Mouse (Mus musculus) liver, adult 2 months (tissue): ENCODE results near the gene Slc25a28. TPM values are rescaled to one million over a fixed set of nuclear protein-coding genes. Genes with fewer than 3 reads are reported as not detected.

Experiments used
- DNase-seq: peaks from one replicate; pipeline ENCODE4 v3.0.0-alpha.2; 2011; ENCODE audit warnings: low read depth, low spot score; ENCODE audit errors: extremely low read depth
- H3K27ac ChIP-seq: fragments of 200-500 bp; replicated peaks from 2 replicates; pipeline ENCODE4 v1.5.1; 2012; ENCODE audit warnings: low read depth, mild to moderate bottlenecking, control low read depth, inconsistent platforms, low read length; ENCODE audit not compliant: insufficient read depth
- H3K27me3 ChIP-seq: fragments of 200-500 bp; 2 replicates; pipeline ENCODE4 v1.6.1; 2012; ENCODE audit warnings: mild to moderate bottlenecking, moderate library complexity, low read length, inconsistent platforms; ENCODE audit not compliant: control insufficient read depth, insufficient read depth
- H3K36me3 ChIP-seq: fragments of 200-500 bp; 2 replicates; pipeline ENCODE4 v1.6.1; 2012; ENCODE audit warnings: low read length, inconsistent platforms; ENCODE audit not compliant: control insufficient read depth, insufficient read depth
- H3K4me1 ChIP-seq: fragments of 200-500 bp; 2 replicates; pipeline ENCODE4 v1.6.1; 2011; ENCODE audit warnings: low read length; ENCODE audit not compliant: control insufficient read depth, insufficient read depth
- H3K4me3 ChIP-seq: fragments of 200-500 bp; 2 replicates; pipeline ENCODE4 v1.5.1; 2011; ENCODE audit warnings: low read depth, mild to moderate bottlenecking, control low read depth, low read length, moderate library complexity; ENCODE audit not compliant: insufficient read depth
- H3K79me2 ChIP-seq: fragments of 200-500 bp; 2 replicates; pipeline ENCODE4 v1.6.1; 2012; ENCODE audit warnings: inconsistent platforms, mild to moderate bottlenecking, low read length, moderate library complexity; ENCODE audit not compliant: control insufficient read depth, insufficient read depth
- H3K9ac ChIP-seq: fragments of 200-500 bp; 2 replicates; pipeline ENCODE4 v1.6.1; 2012; ENCODE audit warnings: low read depth, mild to moderate bottlenecking, control low read depth, inconsistent platforms, low read length
- CTCF ChIP-seq: fragments of 200-500 bp; IDR thresholded peaks from 2 replicates; pipeline ENCODE4 v1.5.1; 2011; ENCODE audit warnings: low read depth, low read length, control low read depth
- POLR2A ChIP-seq: fragments of 200-500 bp; IDR thresholded peaks from 2 replicates; pipeline ENCODE4 v1.6.1; 2011; ENCODE audit warnings: low read length, control low read depth; ENCODE audit not compliant: insufficient read depth; ENCODE audit errors: extremely low read depth
- WGBS: fragments of 180-500 bp; shearing (Covaris S2); methylation state at CpG from one replicate; pipeline ENCODE4 v1.1.7; 2018; 5-methylcytosine and 5-hydroxymethylcytosine counted together
- polyA plus RNA-seq: library from polyadenylated mRNA; depleted of rRNA; stranded (reverse); fragments of >200 nt; gene quantifications from 2 replicates; pipeline ENCODE4 v1.2.3, GENCODE M21; 2012
- total RNA-seq: library from RNA; depleted of rRNA; stranded (reverse); fragments of >200 nt; gene quantifications from 2 replicates; pipeline ENCODE4 v1.2.3, GENCODE M21; 2014

Gene Slc25a28
- total and polyA plus RNA-seq, 2 experiments: 20.5 to 43.0 TPM

DNA sequence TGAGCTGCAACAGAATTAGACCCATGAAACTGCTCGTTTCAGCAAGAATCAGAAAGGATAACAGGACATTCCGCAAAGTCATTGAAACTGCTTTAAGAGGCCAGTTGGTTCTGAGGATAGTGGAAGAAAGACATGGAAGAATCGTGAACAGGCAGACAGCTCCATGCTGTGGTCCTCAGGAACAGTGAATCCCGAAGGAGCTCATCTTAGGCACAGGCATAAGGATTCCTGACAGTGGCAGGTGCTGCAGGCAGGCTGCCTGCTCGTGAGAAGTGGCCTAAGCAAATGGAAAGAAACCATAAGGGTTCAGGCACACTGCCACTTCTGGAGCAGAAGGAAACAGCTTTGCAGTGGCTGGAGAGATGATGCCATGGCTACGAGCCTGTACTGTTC lies 25.1 kb upstream of the Slc25a28 start:
- Histone ChIP-seq H3K79me2 (0 out of 2 replicates have a peak, but pooled peaks cover 2% of the 10 kb centered on the region), H3K36me3 (peaks cover 5% of the 10 kb centered on the region; the same call in 1 of the 2 replicates), H3K27ac (no peak overlapping the region), H3K27me3 (no peaks in the 10 kb centered on the region), H3K9ac (no peak overlapping the region), H3K4me3 (no peak overlapping the region), H3K4me1 (peaks cover 2% of the 10 kb centered on the region; the same call in 1 of the 2 replicates)
- DNase-seq: no peak
- 87% methylated on average over 6 of the region's 6 CpGs for WGBS
- TF ChIP-seq CTCF (no peak), POLR2A (no peak)

GRCm38 (mm10) chr19:43699021-43699762 lies 24.5 kb upstream of the Slc25a28 start:
- no peak for DNase-seq
- H3K27ac ChIP-seq: no peak overlapping the region
- no peaks in the 10 kb centered on the region for H3K27me3 ChIP-seq
- H3K4me3 ChIP-seq: no peak overlapping the region
- peaks cover 2% of the 10 kb centered on the region; the same call in 1 of the 2 replicates for H3K4me1 ChIP-seq
- 86% methylated on average over 11 of the region's 11 CpGs for WGBS
- H3K9ac ChIP-seq: no peak overlapping the region
- 0 out of 2 replicates have a peak, but pooled peaks cover 2% of the 10 kb centered on the region for H3K79me2 ChIP-seq
- peaks cover 3% of the 10 kb centered on the region; the same call in 1 of the 2 replicates for H3K36me3 ChIP-seq
- TF ChIP-seq CTCF: no peak
- no peak for TF ChIP-seq POLR2A

DNA sequence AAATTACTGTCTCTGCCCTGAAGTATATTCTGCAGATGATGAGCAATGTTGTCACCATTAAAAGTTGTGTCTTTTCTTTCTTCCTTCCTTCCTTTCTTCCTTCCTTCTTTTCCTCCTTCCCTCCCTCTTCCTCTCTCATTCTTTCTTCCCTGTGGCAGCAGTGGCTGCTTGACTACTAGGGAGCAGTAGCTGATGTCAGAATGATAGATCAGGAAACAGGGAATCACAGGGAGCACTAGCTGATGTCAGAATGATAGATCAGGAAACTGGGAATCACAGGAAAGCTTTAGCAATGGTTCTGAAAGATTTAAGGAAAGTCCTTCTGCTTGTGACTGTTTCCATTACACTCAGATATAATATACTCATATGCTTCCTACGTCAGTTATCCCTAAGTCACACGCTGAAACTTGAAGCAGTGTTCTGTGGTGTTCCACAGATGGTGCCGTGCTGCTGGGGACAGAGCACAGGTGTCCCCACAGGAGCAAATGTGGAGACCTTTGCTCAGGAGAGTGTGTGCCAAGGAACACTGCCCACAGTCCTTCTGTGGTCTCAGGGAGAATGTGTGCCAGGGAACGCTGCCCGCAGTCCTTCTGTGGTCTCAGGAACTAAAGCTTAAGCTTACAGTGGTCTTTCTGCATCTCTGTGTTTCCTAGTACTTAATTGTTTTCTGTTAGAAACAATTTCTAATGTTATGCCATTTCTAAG lies 23.1 kb upstream of the Slc25a28 start:
- peak; percentile 44 for DNase-seq
- 72% methylated on average over 5 of the region's 5 CpGs for WGBS

GRCm38 (mm10) chr19:43695514-43695964 lies 20.9 kb upstream of the Slc25a28 start:
- H3K27ac ChIP-seq: no peak overlapping the region

More for the DNA sequence above, 23.1 kb upstream of the Slc25a28 start:
- peaks cover 2% of the 10 kb centered on the region; the same call in 1 of the 2 replicates for H3K4me1 ChIP-seq
- H3K9ac ChIP-seq: no peak overlapping the region
- H3K27ac ChIP-seq: no peak overlapping the region
- TF ChIP-seq CTCF: no peak
- no peaks in the 10 kb centered on the region for H3K27me3 ChIP-seq
- 0 out of 2 replicates have a peak, but pooled peaks cover 3% of the 10 kb centered on the region for H3K79me2 ChIP-seq
- H3K36me3 ChIP-seq: no peaks in the 10 kb centered on the region
- no peak overlapping the region for H3K4me3 ChIP-seq

GRCm38 (mm10) chr19:43692815-43693214 lies 18.1 kb upstream of the Slc25a28 start:
- WGBS: 97% methylated on average over 14 of the region's 14 CpGs
- no peak overlapping the region for H3K27ac ChIP-seq
- no peaks in the 10 kb centered on the region for H3K27me3 ChIP-seq
- 0 out of 2 replicates have a peak, but pooled peaks cover 8% of the 10 kb centered on the region for H3K79me2 ChIP-seq
- H3K36me3 ChIP-seq: no peaks in the 10 kb centered on the region
- no peak overlapping the region for H3K9ac ChIP-seq
- DNase-seq: no peak
- no peak overlapping the region for H3K4me3 ChIP-seq
- no peak for TF ChIP-seq CTCF
- no peak for TF ChIP-seq POLR2A
- H3K4me1 ChIP-seq: peaks cover 4% of the 10 kb centered on the region; the same call in 1 of the 2 replicates

More at GRCm38 (mm10) chr19:43695514-43695964, 20.9 kb upstream of the Slc25a28 start:
- no peak for TF ChIP-seq CTCF
- no peak for TF ChIP-seq POLR2A
- Histone ChIP-seq H3K79me2 (0 out of 2 replicates have a peak, but pooled peaks cover 3% of the 10 kb centered on the region), H3K4me1 (peaks cover 2% of the 10 kb centered on the region; the same call in 1 of the 2 replicates), H3K27me3 (no peaks in the 10 kb centered on the region), H3K36me3 (no peaks in the 10 kb centered on the region), H3K9ac (no peak overlapping the region), H3K4me3 (no peak overlapping the region)
- no peak for DNase-seq
- WGBS: 73% methylated on average over 10 of the region's 10 CpGs
